Mouse (Mus musculus) lung, adult 2 months (tissue): Measurements from ENCODE around the gene Cep152.

Experiments
- CTCF ChIP-seq: fragments of 200-500 bp; IDR thresholded peaks from 2 replicates; pipeline ENCODE4 v1.5.1; 2011; ENCODE audit warnings: mild to moderate bottlenecking, low read length, control low read depth; ENCODE audit not compliant: insufficient read depth
- POLR2A ChIP-seq: fragments of 200-500 bp; IDR thresholded peaks from 2 replicates; pipeline ENCODE4 v1.6.1; 2011; ENCODE audit warnings: low read depth, mild to moderate bottlenecking, control low read depth, low read length, borderline replicate concordance; ENCODE audit errors: extremely low read depth

- TF ChIP-seq CTCF (no peak), POLR2A (no peak)
Observed at GRCm38 (mm10) chr2:125630010-125630409, 5.1 kb upstream of the Cep152 start.
